Mouse (Mus musculus) embryonic facial prominence, embryonic 14.5 days (tissue): ENCODE measurements around the gene Lmo4. TPM values are rescaled to one million over a fixed set of nuclear protein-coding genes. Genes with fewer than 3 reads are reported as not detected.

ENCODE experiments used
- ATAC-seq: fragments of 200-750 bp; cut with Nextera tagmentation; 2 replicates; pipeline ENCODE4 v1.8.0; 2017; ENCODE audit warnings: low read depth, moderate number of reproducible peaks, moderate TSS enrichment
- DNase-seq: peaks from one replicate; pipeline ENCODE4 v3.0.0-alpha.2; 2015; ENCODE audit warnings: low spot score
- H3K27ac ChIP-seq: fragments of 300-500 bp; sonication (generic); replicated peaks from 2 replicates; pipeline ENCODE4 v1.5.1; 2014; ENCODE audit warnings: low read depth, mild to moderate bottlenecking, low read length, moderate library complexity
- H3K27me3 ChIP-seq: fragments of 300-500 bp; sonication (generic); replicated peaks from 2 replicates; pipeline ENCODE4 v1.6.1; 2014; ENCODE audit warnings: low read length; ENCODE audit not compliant: control insufficient read depth, insufficient read depth
- H3K36me3 ChIP-seq: fragments of 300-500 bp; sonication (generic); 2 replicates; pipeline ENCODE4 v1.6.1; 2014; ENCODE audit warnings: low read length, mixed read lengths; ENCODE audit not compliant: control insufficient read depth, insufficient read depth
- H3K4me1 ChIP-seq: fragments of 300-500 bp; sonication (generic); 2 replicates; pipeline ENCODE4 v1.6.1; 2014; ENCODE audit warnings: antibody characterized with exemption, low read length; ENCODE audit not compliant: control insufficient read depth, insufficient read depth
- H3K4me2 ChIP-seq: fragments of 300-500 bp; sonication (generic); 2 replicates; pipeline ENCODE4 v1.6.1; 2014; ENCODE audit warnings: low read depth, mild to moderate bottlenecking, low read length, moderate library complexity, mixed read lengths
- H3K4me3 ChIP-seq: fragments of 300-500 bp; sonication (generic); 2 replicates; pipeline ENCODE4 v1.5.1; 2014; ENCODE audit warnings: low read depth, mild to moderate bottlenecking, low read length
- H3K9ac ChIP-seq: fragments of 300-500 bp; sonication (generic); 2 replicates; pipeline ENCODE4 v1.6.1; 2014; ENCODE audit warnings: low read depth, mild to moderate bottlenecking, low read length, moderate library complexity, mixed read lengths
- H3K9me3 ChIP-seq: fragments of 300-500 bp; sonication (generic); 2 replicates; pipeline ENCODE4 v1.6.1; 2016; ENCODE audit warnings: low read length; ENCODE audit not compliant: control insufficient read depth
- WGBS: fragments of 180-500 bp; shearing (Covaris S2); extraction: QIAGEN DNeasy Blood & Tissue Kit; methylation state at CpG from one replicate; pipeline ENCODE4 v1.1.7; 2014; 5-methylcytosine and 5-hydroxymethylcytosine counted together
- polyA plus RNA-seq: library from polyadenylated mRNA; unstranded; fragments of >200 nt; fragmentation: Nextera tagmentation; extraction: Ambion mirVana; gene quantifications from 2 replicates; pipeline ENCODE4 v1.2.1, GENCODE M21; 2014

The Lmo4 gene
- polyA plus RNA-seq, 1 experiment from 2014 or later = 83.6 TPM

GRCm38 (mm10) chr3:144207498-144207897, 2.5 kb upstream of the Lmo4 start:
- Histone ChIP-seq H3K4me2 (no peak overlapping the region), H3K4me1 (no peaks in the 10 kb centered on the region)

GRCm38 (mm10) chr3:144206942-144207341, 1.9 kb upstream of the Lmo4 start:
- no peak for ATAC-seq
- 86% methylated on average over 1 of the region's 1 CpGs for WGBS
- H3K27ac ChIP-seq = no peak overlapping the region

More at GRCm38 (mm10) chr3:144207498-144207897, 2.5 kb upstream of the Lmo4 start:
- Histone ChIP-seq H3K27me3 (no peaks in the 10 kb centered on the region), H3K27ac (no peak overlapping the region), H3K9ac (no peak overlapping the region), H3K36me3 (no peaks in the 10 kb centered on the region), H3K9me3 (no peaks in the 10 kb centered on the region), H3K4me3 (no peak overlapping the region)
- ATAC-seq = no peak
- 50% methylated on average over 5 of the region's 5 CpGs for WGBS
- DNase-seq = peak; percentile 68

GRCm38 (mm10) chr3:144206261-144206660, 1.2 kb upstream of the Lmo4 start:
- Histone ChIP-seq H3K36me3 (peaks cover 4% of the 10 kb centered on the region; the same call in 1 of the 2 replicates), H3K4me1 (peaks cover 4% of the 10 kb centered on the region; the same call in 1 of the 2 replicates), H3K27me3 (no peaks in the 10 kb centered on the region), H3K9me3 (no peaks in the 10 kb centered on the region), H3K4me2 (peak overlapping the region; percentile 96), H3K9ac (peak overlapping the region; percentile 97; the same call in 1 of the 2 replicates), H3K27ac (peak overlapping the region; percentile 99; the same call in 1 of the 2 replicates), H3K4me3 (peak overlapping the region; percentile 90)
- WGBS = 15% methylated on average over 3 of the region's 3 CpGs
- no peak for ATAC-seq
- DNase-seq = peak; percentile 38

More at GRCm38 (mm10) chr3:144206942-144207341, 1.9 kb upstream of the Lmo4 start:
- Histone ChIP-seq H3K36me3 (no peaks in the 10 kb centered on the region), H3K9ac (no peak overlapping the region), H3K4me3 (no peak overlapping the region), H3K4me1 (no peaks in the 10 kb centered on the region), H3K4me2 (no peak overlapping the region), H3K27me3 (no peaks in the 10 kb centered on the region), H3K9me3 (no peaks in the 10 kb centered on the region)
- DNase-seq = no peak

GRCm38 (mm10) chr3:144205351-144206153, 532 bp upstream of the Lmo4 start:
- H3K9ac ChIP-seq = peak overlapping the region; percentile 97
- peak; percentile 94 for ATAC-seq
- H3K4me1 ChIP-seq = peaks cover 5% of the 10 kb centered on the region; the same call in 1 of the 2 replicates
- 0% methylated on average over 24 of the region's 69 CpGs for WGBS
- peaks cover 10% of the 10 kb centered on the region for H3K36me3 ChIP-seq
- H3K9me3 ChIP-seq = no peaks in the 10 kb centered on the region
- no peaks in the 10 kb centered on the region for H3K27me3 ChIP-seq
- peak overlapping the region; percentile 99 for H3K27ac ChIP-seq
- DNase-seq = peak; percentile 99
- H3K4me3 ChIP-seq = peak overlapping the region; percentile 90
- peak overlapping the region; percentile 96 for H3K4me2 ChIP-seq

- Histone ChIP-seq H3K27me3 (no peaks in the 10 kb centered on the region), H3K4me3 (peak overlapping the region; percentile 90), H3K4me2 (peak overlapping the region; percentile 96), H3K9ac (peak overlapping the region; percentile 97), H3K36me3 (peaks cover 13% of the 10 kb centered on the region), H3K4me1 (peaks cover 16% of the 10 kb centered on the region; the same call in 1 of the 2 replicates), H3K27ac (peak overlapping the region; percentile 99), H3K9me3 (no peaks in the 10 kb centered on the region)
- DNase-seq (peak; percentile 48), ATAC-seq (no peak)
- WGBS = 0% methylated on average over 5 of the region's 5 CpGs
These were observed 1.0 kb downstream of the Lmo4 start for GRCm38 (mm10) chr3:144203988-144204412.

- no peaks in the 10 kb centered on the region for H3K9me3 ChIP-seq
- peak overlapping the region; percentile 97 for H3K9ac ChIP-seq
- peaks cover 20% of the 10 kb centered on the region; the same call in 1 of the 2 replicates for H3K4me1 ChIP-seq
- H3K4me2 ChIP-seq = peak overlapping the region; percentile 96
- under 1% methylated on average over 15 of the region's 15 CpGs for WGBS
- DNase-seq (peak; percentile 61), ATAC-seq (no peak)
- peaks cover 13% of the 10 kb centered on the region for H3K36me3 ChIP-seq
- no peaks in the 10 kb centered on the region for H3K27me3 ChIP-seq
- H3K4me3 ChIP-seq = peak overlapping the region; percentile 90
- peak overlapping the region; percentile 99 for H3K27ac ChIP-seq
These were observed 1.6 kb downstream of the Lmo4 start for GRCm38 (mm10) chr3:144203259-144203987.

- Histone ChIP-seq H3K4me2 (peak overlapping the region; percentile 96), H3K9ac (peak overlapping the region; percentile 97), H3K4me1 (peaks cover 20% of the 10 kb centered on the region; the same call in 1 of the 2 replicates), H3K27me3 (no peaks in the 10 kb centered on the region), H3K36me3 (peaks cover 13% of the 10 kb centered on the region), H3K27ac (peak overlapping the region; percentile 99), H3K9me3 (no peaks in the 10 kb centered on the region), H3K4me3 (peak overlapping the region; percentile 90)
- no peak for DNase-seq
- no peak for ATAC-seq
- 1% methylated on average over 14 of the region's 14 CpGs for WGBS
These were observed 2.3 kb downstream of the Lmo4 start for GRCm38 (mm10) chr3:144202574-144203258.
